In genomic region chr6:72356001-72356532, GRCm38 (mm10) we compare ENCODE assay signal across 8 mouse cellular contexts. TPM values are rescaled to one million over a fixed set of nuclear protein-coding genes. Genes with fewer than 3 reads are reported as not detected.
DNase-seq lines count a peak whose midpoint lies in the region; ATAC-seq and TF ChIP-seq lines count a peak whose summit lies in the region.

No protein-coding gene starts in this region.

- peaks cover 36% of the 10 kb centered on the region for H3K4me1 ChIP-seq in liver, adult 2 months (ENCODE audit: control insufficient read depth, insufficient read depth, low read length)
- H3K4me1 ChIP-seq in embryonic fibroblast, embryonic 13.5 days (ENCODE audit: control insufficient read depth, insufficient read depth, low read length): peaks cover 15% of the 10 kb centered on the region
- peaks cover 45% of the 10 kb centered on the region for H3K4me1 ChIP-seq in intestine, embryonic 16.5 days (ENCODE audit: control insufficient read depth, insufficient read depth, low read length)

- peak overlapping the region; percentile 90 for H3K9ac ChIP-seq in liver, adult 2 months (ENCODE audit: low read depth, low read length)
- peak overlapping the region; percentile 73 for H3K9ac ChIP-seq in intestine, embryonic 16.5 days (ENCODE audit: low read depth, low read length)

- peak overlapping the region; percentile 88 for H3K4me3 ChIP-seq in liver, adult 2 months (ENCODE audit: insufficient read depth, low read depth, low read length)
- H3K4me3 ChIP-seq in embryonic fibroblast, embryonic 13.5 days (ENCODE audit: insufficient read depth, low read length): peak overlapping the region; percentile 64
- H3K4me3 ChIP-seq in intestine, embryonic 16.5 days (ENCODE audit: low read length): peak overlapping the region; percentile 67
- H3K4me3 ChIP-seq in myocyte: peak overlapping the region; percentile 51

- H3K4me2 ChIP-seq in intestine, embryonic 16.5 days (ENCODE audit: low read depth, low read length): peak overlapping the region; percentile 85
- H3K4me2 ChIP-seq in myocyte (ENCODE audit: low read depth): peak overlapping the region; percentile 82

- H3K27ac ChIP-seq in liver, adult 2 months (replicated peaks; ENCODE audit: insufficient read depth, low read depth, low read length): peak overlapping the region; percentile 94
- no peak overlapping the region for H3K27ac ChIP-seq in embryonic fibroblast, embryonic 13.5 days (ENCODE audit: insufficient read depth, low read length)
- no peak overlapping the region for H3K27ac ChIP-seq in intestine, embryonic 16.5 days (ENCODE audit: low read length)

- TF ChIP-seq CTCF in liver, adult 2 months (IDR thresholded peaks at IDR 0.05; ENCODE audit: low read depth, low read length): no peak
- no peak for TF ChIP-seq CTCF in embryonic fibroblast, embryonic 13.5 days (IDR thresholded peaks at IDR 0.05; ENCODE audit: borderline replicate concordance, insufficient read depth, low read length)

- H3K79me2 ChIP-seq in liver, adult 2 months (ENCODE audit: control insufficient read depth, insufficient read depth, low read length): no peaks in the 10 kb centered on the region; the same call in 1 of the 2 replicates
- H3K79me2 ChIP-seq in myocyte (ENCODE audit: control insufficient read depth, insufficient read depth): peaks cover 4% of the 10 kb centered on the region

- peak; percentile 79 for DNase-seq in liver, adult 2 months (ENCODE audit: extremely low read depth, low read depth, low spot score)
- DNase-seq in liver: no peak
- no peak for DNase-seq in cerebellum, postnatal 36 days
- DNase-seq in right cerebral cortex, adult 2 months (ENCODE audit: low spot score in 2 of 2): no peak

- WGBS in liver, adult 2 months: 18% methylated on average over 8 of the region's 8 CpGs
- 39% methylated on average over 8 of the region's 8 CpGs for WGBS in intestine, embryonic 16.5 days

- 0 out of 2 replicates have a peak, but pooled peaks have one; percentile 2 for ATAC-seq in intestine, embryonic 16.5 days
- ATAC-seq in erythroid progenitor cell, adult 5-6 weeks (replicated peaks; ENCODE audit: low FRiP score, poor library complexity, severe bottlenecking): no peak

- no peaks in the 10 kb centered on the region for H3K27me3 ChIP-seq in liver, adult 2 months (ENCODE audit: control insufficient read depth, insufficient read depth, low read length)
- no peaks in the 10 kb centered on the region for H3K27me3 ChIP-seq in intestine, embryonic 16.5 days (replicated peaks; ENCODE audit: control insufficient read depth, insufficient read depth, low read length)
- H3K27me3 ChIP-seq in myocyte (ENCODE audit: control insufficient read depth, insufficient read depth, insufficient read length): no peaks in the 10 kb centered on the region

- H3K36me3 ChIP-seq in liver, adult 2 months (ENCODE audit: control insufficient read depth, insufficient read depth, low read length): peaks cover 21% of the 10 kb centered on the region
- 0 out of 2 replicates have a peak, but pooled peaks cover 2% of the 10 kb centered on the region for H3K36me3 ChIP-seq in intestine, embryonic 16.5 days (ENCODE audit: control insufficient read depth, insufficient read depth, low read length)
- peaks cover 8% of the 10 kb centered on the region for H3K36me3 ChIP-seq in myocyte (ENCODE audit: control insufficient read depth, insufficient read depth)

- TF ChIP-seq POLR2A in liver, adult 2 months (IDR thresholded peaks at IDR 0.05; ENCODE audit: extremely low read depth, insufficient read depth, low read length): no peak
- TF ChIP-seq POLR2A in embryonic fibroblast, embryonic 13.5 days (IDR thresholded peaks at IDR 0.05; ENCODE audit: low read depth, low read length): no peak
- no peak for TF ChIP-seq POLR2A in myocyte (IDR thresholded peaks at IDR 0.05; ENCODE audit: insufficient read length, low read depth)

- H3K9me3 ChIP-seq in intestine, embryonic 16.5 days (ENCODE audit: control insufficient read depth, low read length): no peaks in the 10 kb centered on the region

- H3ac ChIP-seq in myocyte (ENCODE audit: control insufficient read depth, insufficient read length): peak overlapping the region; percentile 21

TF ChIP-seq in myocyte, 11 proteins besides CTCF, POLR2A, EP300 and RAD21:
- TF ChIP-seq SRF (IDR thresholded peaks at IDR 0.05; ENCODE audit: control insufficient read depth, insufficient read length, low read depth): no peak
- no peak for TF ChIP-seq REST (IDR thresholded peaks at IDR 0.05; ENCODE audit: insufficient read depth, insufficient read length)
- no peak for TF ChIP-seq MAX (IDR thresholded peaks at IDR 0.05; ENCODE audit: low read depth)
- no peak for TF ChIP-seq MYOD1 (IDR thresholded peaks at IDR 0.05; ENCODE audit: control insufficient read depth in 1 of 3, insufficient read length in 2 of 3, low read depth in 2 of 3)
- TF ChIP-seq CEBPB (IDR thresholded peaks at IDR 0.05; ENCODE audit: insufficient read depth, poor library complexity, severe bottlenecking): no peak
- no peak for TF ChIP-seq TCF3 (IDR thresholded peaks at IDR 0.05; ENCODE audit: insufficient read length, low read depth)
- TF ChIP-seq TCF12 (IDR thresholded peaks at IDR 0.05; ENCODE audit: insufficient read depth, poor library complexity, severe bottlenecking): no peak
- TF ChIP-seq E2F4 (IDR thresholded peaks at IDR 0.05; ENCODE audit: insufficient read depth): no peak
- no peak for TF ChIP-seq USF1 (IDR thresholded peaks at IDR 0.05; ENCODE audit: low read depth)

RNA-seq across cellular contexts. Expression of gene Tmem150a, which starts 0.8 kb away (rescaled TPM):
- 62.9 and 78.9 TPM in 2 replicates for total RNA-seq in liver, adult 2 months (2014; rRNA removed)
- polyA plus RNA-seq in liver, adult 2 months (2012; rRNA removed): 202 and 244 TPM in 2 replicates
- polyA plus RNA-seq in embryonic fibroblast, embryonic 13.5 days (2011; ENCODE audit: insufficient read length, low read depth, missing spikeins): 35.5 and 47.6 TPM in 2 replicates
- 16.4 and 18.0 TPM in 2 replicates for polyA plus RNA-seq in intestine, embryonic 16.5 days (2015; fragmentation: Nextera tagmentation; extraction: Ambion mirVana)
- 26.7 TPM for polyA plus RNA-seq in myocyte (2012; fragmentation: generic; extraction: Trizol)
- 3.2 and 11.7 TPM in 2 replicates for total RNA-seq in erythroid progenitor cell, adult 5-6 weeks (2015; ENCODE audit: low replicate concordance)
- total RNA-seq in erythroid progenitor cell, adult 5-6 weeks (2017; ENCODE audit: low replicate concordance): 0.61 TPM in 1 of 2 replicates, not detected in the other

RNA-seq across cellular contexts. Expression of gene 0610030E20Rik, which starts 8.9 kb away (rescaled TPM):
- 10.2 and 14.2 TPM in 2 replicates for total RNA-seq in liver, adult 2 months (2014; rRNA removed)
- 17.5 and 18.5 TPM in 2 replicates for polyA plus RNA-seq in liver, adult 2 months (2012; rRNA removed)
- polyA plus RNA-seq in embryonic fibroblast, embryonic 13.5 days (2011; ENCODE audit: insufficient read length, low read depth, missing spikeins): 11.3 and 14.5 TPM in 2 replicates
- polyA plus RNA-seq in intestine, embryonic 16.5 days (2015; fragmentation: Nextera tagmentation; extraction: Ambion mirVana): 27.6 and 27.7 TPM in 2 replicates
- polyA plus RNA-seq in myocyte (2012; fragmentation: generic; extraction: Trizol): 8.0 TPM
- total RNA-seq in erythroid progenitor cell, adult 5-6 weeks (2015; ENCODE audit: low replicate concordance): 23.4 and 33.1 TPM in 2 replicates
- total RNA-seq in erythroid progenitor cell, adult 5-6 weeks (2017; ENCODE audit: low replicate concordance): 21.6 and 29.3 TPM in 2 replicates

RNA-seq across cellular contexts. Expression of gene Rnf181, which starts 10.7 kb away (rescaled TPM):
- total RNA-seq in liver, adult 2 months (2014; rRNA removed): 58.1 and 62.6 TPM in 2 replicates
- 66.4 and 75.2 TPM in 2 replicates for polyA plus RNA-seq in liver, adult 2 months (2012; rRNA removed)
- 80.0 and 99.9 TPM in 2 replicates for polyA plus RNA-seq in embryonic fibroblast, embryonic 13.5 days (2011; ENCODE audit: insufficient read length, low read depth, missing spikeins)
- polyA plus RNA-seq in intestine, embryonic 16.5 days (2015; fragmentation: Nextera tagmentation; extraction: Ambion mirVana): 159 and 162 TPM in 2 replicates
- polyA plus RNA-seq in myocyte (2012; fragmentation: generic; extraction: Trizol): 169 TPM
- 68.5 and 96.0 TPM in 2 replicates for total RNA-seq in erythroid progenitor cell, adult 5-6 weeks (2015; ENCODE audit: low replicate concordance)
- 56.4 and 69.8 TPM in 2 replicates for total RNA-seq in erythroid progenitor cell, adult 5-6 weeks (2017; ENCODE audit: low replicate concordance)

RNA-seq across cellular contexts. Expression of gene Usp39, which starts 11.1 kb away (rescaled TPM):
- 15.2 TPM in 2 replicates for total RNA-seq in liver, adult 2 months (2014; rRNA removed)
- polyA plus RNA-seq in liver, adult 2 months (2012; rRNA removed): 10.5 and 11.9 TPM in 2 replicates
- polyA plus RNA-seq in embryonic fibroblast, embryonic 13.5 days (2011; ENCODE audit: insufficient read length, low read depth, missing spikeins): 73.5 and 75.2 TPM in 2 replicates
- 30.0 and 33.0 TPM in 2 replicates for polyA plus RNA-seq in intestine, embryonic 16.5 days (2015; fragmentation: Nextera tagmentation; extraction: Ambion mirVana)
- 55.4 TPM for polyA plus RNA-seq in myocyte (2012; fragmentation: generic; extraction: Trizol)
- total RNA-seq in erythroid progenitor cell, adult 5-6 weeks (2015; ENCODE audit: low replicate concordance): 62.9 and 90.1 TPM in 2 replicates
- total RNA-seq in erythroid progenitor cell, adult 5-6 weeks (2017; ENCODE audit: low replicate concordance): 63.4 and 92.7 TPM in 2 replicates

RNA-seq across cellular contexts. Expression of gene Vamp5, which starts 24.2 kb away (rescaled TPM):
- total RNA-seq in liver, adult 2 months (2014; rRNA removed): 18.9 and 20.5 TPM in 2 replicates
- 18.3 and 18.5 TPM in 2 replicates for polyA plus RNA-seq in liver, adult 2 months (2012; rRNA removed)
- polyA plus RNA-seq in embryonic fibroblast, embryonic 13.5 days (2011; ENCODE audit: insufficient read length, low read depth, missing spikeins): 20.1 and 23.5 TPM in 2 replicates
- polyA plus RNA-seq in intestine, embryonic 16.5 days (2015; fragmentation: Nextera tagmentation; extraction: Ambion mirVana): 17.3 and 17.8 TPM in 2 replicates
- 544 TPM for polyA plus RNA-seq in myocyte (2012; fragmentation: generic; extraction: Trizol)
- 85.1 and 98.0 TPM in 2 replicates for total RNA-seq in erythroid progenitor cell, adult 5-6 weeks (2015; ENCODE audit: low replicate concordance)
- 23.8 and 24.3 TPM in 2 replicates for total RNA-seq in erythroid progenitor cell, adult 5-6 weeks (2017; ENCODE audit: low replicate concordance)
